Mouse (Mus musculus) frontal cortex, postnatal 10 days (tissue): ENCODE measurements around the gene Polh.

Experiments used
- DNase-seq, 2 experiments: peaks; one replicate each; pipeline ENCODE4 v3.0.0; 2022; ENCODE audit warnings: low spot score in 2 of 2, mixed read lengths in 1 of 2

Gene Polh

GRCm38 (mm10) chr17:46202421-46203071 is at the start of gene Polh, which contains the start of gene Xpo5:
Polh (minus strand) TSS chr17:46202645.
Xpo5 (plus strand) TSS chr17:46202782.
- DNase-seq, result peak; percentile 88 to 89

DNA sequence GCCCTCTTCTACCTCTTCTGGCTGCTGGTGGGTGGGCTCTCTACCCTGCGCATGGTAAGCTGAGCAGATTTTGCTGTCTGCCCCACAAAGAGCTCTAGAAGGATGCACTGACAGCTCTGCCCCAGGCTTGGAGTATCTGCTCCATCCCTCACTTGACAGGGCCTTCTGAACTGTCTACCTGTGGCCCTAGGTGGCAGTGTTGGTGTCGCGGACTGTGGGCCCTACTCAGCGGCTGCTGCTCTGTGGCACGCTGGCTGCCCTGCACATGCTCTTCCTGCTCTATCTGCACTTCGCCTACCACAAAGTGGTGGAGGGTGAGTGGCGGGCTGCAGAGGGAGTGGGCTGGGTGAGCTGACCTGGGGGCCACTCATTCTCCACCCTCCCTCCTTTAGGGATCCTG is 48.7 kb upstream of the Polh start:
- no peak for DNase-seq

GRCm38 (mm10) chr17:46248189-46248522 is 45.7 kb upstream of the Polh start:
- DNase-seq, result no peak

GRCm38 (mm10) chr17:46247512-46248188 is 45.2 kb upstream of the Polh start, which contains the start of the genes Polr1c and Yipf3:
Polr1c (minus strand) TSS chr17:46248054.
Yipf3 (plus strand) TSS chr17:46248080.
- DNase-seq, result peak; percentile 90 to 95

- no peak for DNase-seq
Observed at GRCm38 (mm10) chr17:46244579-46244978, 42.1 kb upstream of the Polh start.

GRCm38 (mm10) chr17:46243624-46244023 is 41.2 kb upstream of the Polh start:
- no peak for DNase-seq

DNA sequence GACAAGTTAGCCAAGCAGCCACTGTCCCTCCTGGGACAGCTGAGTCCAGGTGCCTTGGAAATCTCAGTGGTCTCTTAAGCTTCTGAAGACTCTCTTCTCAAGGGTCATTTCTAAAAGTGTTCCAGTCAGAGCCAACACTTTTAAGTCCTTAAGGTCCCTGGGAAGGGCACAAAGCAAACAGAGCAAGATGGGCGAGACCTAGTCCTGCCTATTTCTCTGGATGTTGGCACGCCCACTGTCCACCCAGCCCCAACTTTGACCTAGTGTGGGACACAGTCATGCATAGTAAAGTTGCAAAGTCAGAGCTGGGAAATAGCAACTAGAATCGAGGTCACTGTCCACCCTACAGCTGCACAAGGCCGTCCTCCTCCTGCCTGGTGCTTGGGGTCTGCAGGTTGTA is 40.5 kb upstream of the Polh start:
- no peak for DNase-seq

DNA sequence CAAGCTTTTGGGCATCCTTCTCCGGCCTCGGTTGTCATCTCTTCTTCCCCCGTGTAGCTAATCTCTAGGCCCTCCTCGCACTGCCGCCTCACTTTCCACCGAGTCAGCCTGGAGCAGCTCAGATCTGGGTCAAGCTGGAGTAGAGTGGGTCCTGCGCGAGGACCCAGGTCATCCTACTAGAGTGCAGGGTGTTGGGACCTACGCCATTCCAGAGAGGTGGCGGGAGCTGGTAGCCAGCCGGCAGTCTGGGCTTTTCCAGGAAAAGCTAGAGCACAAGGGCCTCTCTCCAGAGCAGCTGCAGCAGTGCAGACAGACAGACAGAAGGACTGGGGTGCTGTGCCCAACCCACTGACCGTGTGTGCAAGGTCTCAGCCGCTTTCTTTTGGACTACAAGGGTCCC is 39.8 kb upstream of the Polh start:
- DNase-seq, result no peak

DNA sequence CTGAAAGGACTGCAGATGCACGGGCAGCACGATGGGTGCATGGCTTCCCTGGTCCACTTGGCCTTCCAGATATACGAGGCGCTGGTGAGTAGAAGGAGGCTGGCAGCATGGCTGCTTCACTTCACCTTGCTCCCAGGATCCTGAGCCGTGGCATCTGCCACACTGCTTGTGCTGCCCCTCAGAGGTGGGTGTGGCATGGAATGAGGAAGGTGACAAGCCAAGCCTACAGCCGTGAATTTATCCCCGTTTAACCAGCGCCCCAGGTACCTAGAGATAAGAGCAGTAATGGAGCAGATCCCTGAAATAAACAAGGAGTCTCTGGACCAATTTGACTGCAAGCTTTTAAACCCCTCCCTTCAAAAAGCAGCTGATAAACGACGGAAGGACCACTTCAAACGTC is 39.0 kb upstream of the Polh start:
- no peak for DNase-seq

GRCm38 (mm10) chr17:46239516-46240114 is 37.2 kb upstream of the Polh start:
- no peak for DNase-seq

DNA sequence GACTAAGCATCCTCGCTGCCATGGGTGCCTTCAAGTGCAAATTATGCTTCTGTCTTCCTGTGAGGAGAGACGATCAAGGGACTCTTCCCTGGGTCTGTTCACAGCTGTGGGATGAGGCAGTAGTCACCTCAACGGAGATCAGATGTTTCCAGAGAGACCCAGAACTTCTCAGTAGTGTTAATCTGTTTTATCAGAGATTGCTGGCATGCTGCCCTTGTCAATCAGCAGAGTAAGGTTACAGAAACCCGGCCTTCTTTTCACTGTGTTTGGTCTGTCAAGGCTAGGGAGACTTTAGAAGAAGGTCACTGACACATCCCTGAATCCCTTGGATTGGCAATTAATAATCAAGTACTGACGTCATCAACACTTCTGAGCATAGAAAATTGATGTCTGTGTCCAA is 35.0 kb upstream of the Polh start:
- no peak for DNase-seq

DNA sequence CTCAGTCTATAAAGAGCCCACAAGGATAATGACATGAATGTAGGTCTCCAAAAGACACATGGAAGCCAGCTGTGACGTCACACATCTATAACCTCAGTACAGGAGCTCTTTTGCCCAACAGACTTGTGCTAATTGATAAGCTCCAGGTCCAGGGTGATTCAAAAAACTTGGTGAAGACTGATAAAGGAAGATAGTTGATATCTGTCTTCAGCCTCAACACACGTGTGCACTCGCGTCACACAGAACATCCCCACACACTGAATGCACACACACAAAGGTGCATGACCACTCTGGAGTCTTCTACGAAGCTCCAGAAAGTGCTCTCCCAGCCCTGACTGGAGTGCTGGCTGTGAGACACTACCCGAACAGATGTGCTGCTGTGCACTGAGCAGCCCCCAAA is 34.6 kb upstream of the Polh start:
- no peak for DNase-seq

- DNase-seq, result no peak
Observed at GRCm38 (mm10) chr17:46236067-46236466, 33.6 kb upstream of the Polh start.

- no peak for DNase-seq
Observed at GRCm38 (mm10) chr17:46227576-46227975, 25.1 kb upstream of the Polh start.

GRCm38 (mm10) chr17:46221601-46222000 is 19.2 kb upstream of the Polh start:
- no peak for DNase-seq

- no peak for DNase-seq
Observed at GRCm38 (mm10) chr17:46210550-46210949, 8.1 kb upstream of the Polh start.

DNA sequence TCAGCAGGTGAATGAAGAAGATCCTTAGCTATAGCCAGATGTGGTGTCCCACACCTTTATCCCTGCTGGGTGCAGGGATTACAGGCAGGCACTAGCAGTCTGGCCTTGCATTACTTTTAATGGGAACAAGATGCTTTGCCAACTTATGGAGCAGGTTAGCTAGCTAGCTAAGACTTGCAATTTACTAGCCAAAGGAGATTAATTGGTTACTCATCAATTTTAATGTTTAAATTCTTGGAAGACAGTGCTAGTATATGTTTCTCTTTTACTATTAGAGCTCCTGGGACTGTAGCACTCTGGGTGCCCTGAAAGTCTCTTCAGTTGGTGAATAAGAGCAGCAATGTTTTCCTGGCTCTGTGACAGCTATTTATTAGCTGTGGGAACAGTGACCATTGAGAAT is 4.2 kb upstream of the Polh start:
- no peak for DNase-seq

DNA sequence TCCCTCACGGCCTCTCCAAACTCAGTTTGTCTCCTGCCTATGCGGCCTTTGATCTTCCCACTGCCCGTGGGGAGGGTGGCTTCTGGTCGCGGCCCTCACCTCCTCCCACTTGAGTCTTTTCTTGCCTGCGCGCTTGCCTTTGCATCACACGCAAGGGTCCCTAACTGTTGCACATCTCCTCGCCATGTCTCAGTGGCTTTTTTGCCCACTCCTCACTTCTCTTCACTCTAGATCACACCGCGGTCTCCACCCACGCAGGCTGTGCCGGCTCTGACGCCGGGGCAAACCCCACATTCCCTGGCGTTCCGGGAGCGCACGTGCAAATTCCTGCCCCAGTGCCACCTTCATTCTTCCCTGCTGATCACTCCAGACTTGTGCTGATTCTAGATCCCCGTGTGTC is 633 bp upstream of the Polh start:
- DNase-seq, result peak in 1 of 2 experiments; percentile 18

GRCm38 (mm10) chr17:46201151-46201550 is 1.3 kb downstream of the Polh start:
- DNase-seq, result no peak

DNA sequence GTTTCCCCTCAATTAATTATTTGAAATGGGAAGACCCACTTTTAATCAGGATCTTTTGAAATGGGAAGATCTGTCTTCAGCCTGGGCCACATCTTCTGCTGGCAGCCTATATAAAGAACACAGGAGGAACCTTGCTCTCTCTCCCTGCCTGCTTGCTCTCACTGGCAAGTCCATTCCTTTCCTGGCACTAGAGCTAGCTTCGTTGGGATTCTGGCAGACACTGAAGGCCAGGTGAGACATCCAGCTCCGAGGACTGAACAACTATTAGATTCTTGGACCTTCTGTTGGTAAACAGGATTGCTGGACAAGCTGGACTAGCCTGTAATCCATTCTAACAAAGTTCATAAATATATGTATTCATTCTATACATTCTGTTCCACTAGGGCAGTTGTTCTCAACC is 13.6 kb downstream of the Polh start:
- no peak for DNase-seq

DNA sequence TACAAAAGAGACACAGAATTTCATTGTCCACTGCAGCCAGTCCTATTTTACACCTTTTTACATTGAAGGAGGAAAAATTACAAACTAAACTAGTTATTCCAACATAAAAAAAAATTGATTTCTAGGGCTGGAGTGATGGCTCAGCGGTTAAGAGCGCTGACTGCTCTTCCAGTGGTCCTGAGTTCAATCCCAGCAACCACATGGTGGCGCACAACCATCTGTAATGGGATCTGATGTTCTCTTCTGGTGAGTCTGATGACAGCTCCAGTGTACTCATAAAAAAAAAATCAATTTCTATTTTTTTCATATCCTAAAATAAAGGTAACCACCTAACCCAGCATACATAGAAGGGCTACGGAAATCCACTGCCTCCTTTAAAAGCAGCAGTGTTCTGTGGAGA is 20.2 kb downstream of the Polh start:
- no peak for DNase-seq

GRCm38 (mm10) chr17:46170538-46170937 is 31.9 kb downstream of the Polh start:
- DNase-seq, result no peak

DNA sequence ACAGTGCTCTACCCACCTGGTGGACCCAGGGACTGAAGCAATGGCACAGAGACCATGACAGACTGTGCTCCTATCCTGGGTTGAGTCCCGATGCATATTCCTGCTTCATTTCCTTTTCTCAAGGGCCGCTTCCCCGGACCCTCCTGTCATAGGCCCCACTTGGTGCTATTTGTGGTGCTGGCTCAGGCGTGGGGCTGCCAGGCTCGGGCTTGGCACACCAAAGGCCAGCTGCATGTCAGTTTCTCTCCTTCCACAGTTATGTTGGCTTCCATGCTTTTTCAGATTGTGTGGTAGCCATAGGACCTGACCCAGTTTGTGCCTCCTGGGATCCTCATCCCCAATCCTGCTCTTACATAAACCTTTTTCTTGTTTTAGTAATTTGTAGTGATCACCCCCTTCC is 33.7 kb downstream of the Polh start:
- no peak for DNase-seq
